Mouse (Mus musculus) small intestine, adult 2 months (tissue): ENCODE results near the gene Rin3.

Experiments
- CTCF ChIP-seq: fragments of 200-500 bp; IDR thresholded peaks from 2 replicates; pipeline ENCODE4 v1.5.1; 2012; ENCODE audit warnings: low read depth, mild to moderate bottlenecking, control low read depth, inconsistent platforms, low read length, moderate library complexity, mixed read lengths; ENCODE audit not compliant: insufficient replicate concordance, insufficient read length; ENCODE audit errors: extremely low read depth
- POLR2A ChIP-seq: fragments of 200-500 bp; IDR thresholded peaks from 2 replicates; pipeline ENCODE4 v1.6.1; 2012; ENCODE audit warnings: low read depth, mild to moderate bottlenecking, control low read depth, inconsistent platforms, low read length, moderate library complexity

DNA sequence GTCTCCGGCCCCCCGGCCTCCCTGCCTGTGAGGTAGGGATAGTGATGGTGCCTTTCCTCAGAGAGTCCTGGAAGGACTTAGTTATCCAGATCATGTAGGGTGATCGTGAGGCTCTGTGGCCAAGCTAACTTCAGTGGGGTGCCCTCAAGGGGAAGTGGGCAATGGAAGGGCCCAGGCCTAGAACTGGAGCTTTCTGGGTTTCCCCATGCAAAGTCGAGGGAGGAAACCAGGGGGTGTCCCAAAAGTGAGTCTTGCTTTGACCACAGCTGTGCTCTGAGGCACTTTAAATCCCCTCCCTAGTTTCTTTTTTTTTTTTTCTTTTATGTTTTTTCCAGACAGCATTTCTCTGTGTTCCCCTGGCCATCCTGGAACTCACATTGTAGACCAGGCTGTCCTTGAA, 47.3 kb downstream of the Rin3 start:
- TF ChIP-seq POLR2A, result no peak
- no peak for TF ChIP-seq CTCF
